Mouse (Mus musculus) layer of hippocampus, adult 9-11 months (tissue): ENCODE measurements at regions not wholly inside any gene's neighbourhood (a gene's known extent, or its start where the extent isn't known, plus 50 kb on each side); places are given as distances from the start of the nearest gene placed in this dataset.
A peak's percentile ranks its signal among the peaks of the same experiment; 100 is the strongest.
"Not testable (repeated sequence)": the region's sequence is repeated elsewhere in the genome, so short reads cannot be mapped to it uniquely, and the experiment has no call there.

Source experiments
- DNase-seq: peaks from one replicate; pipeline ENCODE4 v3.0.0; 2022

DNA sequence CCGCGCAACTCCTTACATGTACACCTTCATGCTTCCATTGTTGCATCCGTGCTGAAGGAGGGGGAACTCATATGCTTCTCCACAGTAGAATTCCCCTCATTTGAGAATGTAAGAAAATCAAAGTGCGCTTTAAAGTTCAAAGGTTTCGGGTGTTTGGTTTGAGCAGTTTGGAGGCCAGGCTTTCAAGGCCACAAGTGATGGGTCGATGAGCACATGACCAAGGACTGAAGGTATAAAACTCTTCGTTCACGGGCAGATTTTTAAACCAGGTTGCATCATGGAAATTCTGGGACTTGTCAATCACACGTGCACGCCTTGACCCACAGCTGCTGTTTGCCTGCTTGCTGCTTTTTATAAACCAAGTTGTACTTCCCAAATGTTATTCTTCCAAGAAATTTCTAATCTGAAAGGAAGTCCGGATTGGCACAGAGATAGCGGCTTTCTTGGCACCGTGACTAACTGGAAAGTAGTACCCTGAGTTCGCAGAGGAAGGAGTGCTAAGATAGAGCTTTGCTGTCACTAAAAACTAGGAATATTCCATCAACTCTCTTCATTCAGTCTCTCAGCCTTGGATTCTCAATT is 132.7 kb upstream of the Myt1l start:
- no peak for DNase-seq

DNA sequence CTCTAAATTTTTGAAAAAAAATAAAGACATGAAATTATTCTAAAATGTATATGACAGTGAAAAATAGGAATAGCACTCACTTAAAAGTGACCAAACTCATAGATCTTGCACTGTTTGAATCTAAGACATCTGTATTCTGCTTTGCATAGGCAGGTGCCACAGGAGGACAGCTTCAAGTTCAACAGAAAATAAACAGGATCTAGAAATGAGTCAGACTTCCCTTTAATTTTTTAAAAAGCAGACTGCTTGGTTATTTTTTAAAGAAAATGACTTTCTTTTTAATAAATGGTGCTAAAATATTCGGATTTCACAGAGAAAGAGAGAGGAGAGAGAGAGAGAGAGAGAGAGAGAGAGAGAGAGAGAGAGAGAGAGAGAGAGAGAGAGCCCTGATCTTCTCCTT is 123.8 kb upstream of the Myt1l start:
- DNase-seq = no peak

DNA sequence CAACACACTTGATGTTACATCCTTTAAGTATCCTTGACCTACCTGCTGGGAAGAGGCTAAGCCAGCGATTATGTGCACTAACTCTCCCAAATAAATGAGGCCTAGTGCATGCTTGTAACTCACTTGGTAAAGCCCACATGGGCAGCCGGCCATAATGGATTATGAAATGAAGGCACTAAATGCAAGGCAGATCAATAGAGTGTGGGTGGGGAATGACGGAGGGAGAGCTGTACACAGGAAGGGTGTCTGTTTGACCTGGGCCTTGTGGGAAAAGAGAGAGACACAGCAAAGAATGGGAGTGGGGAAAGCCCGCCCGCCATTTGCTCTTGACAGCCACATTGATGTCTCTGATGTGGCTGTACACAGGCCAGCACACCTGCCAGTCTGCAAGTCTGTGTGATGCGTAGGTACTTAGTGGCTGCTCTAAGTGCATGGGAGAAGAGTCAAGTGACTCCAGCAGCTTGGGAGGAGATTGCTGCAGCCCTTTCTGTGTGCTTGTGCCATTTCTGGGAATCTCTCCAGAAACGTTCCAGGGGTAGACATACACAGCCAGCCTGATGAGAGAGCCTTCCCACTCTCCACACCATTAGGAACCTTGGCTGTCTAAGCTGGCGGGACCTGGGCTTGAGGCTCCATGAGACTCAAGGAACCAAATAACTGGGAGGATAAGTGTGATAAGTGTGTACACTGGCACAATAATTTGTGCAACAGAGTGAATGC is 118.7 kb upstream of the Myt1l start:
- DNase-seq = no peak

DNA sequence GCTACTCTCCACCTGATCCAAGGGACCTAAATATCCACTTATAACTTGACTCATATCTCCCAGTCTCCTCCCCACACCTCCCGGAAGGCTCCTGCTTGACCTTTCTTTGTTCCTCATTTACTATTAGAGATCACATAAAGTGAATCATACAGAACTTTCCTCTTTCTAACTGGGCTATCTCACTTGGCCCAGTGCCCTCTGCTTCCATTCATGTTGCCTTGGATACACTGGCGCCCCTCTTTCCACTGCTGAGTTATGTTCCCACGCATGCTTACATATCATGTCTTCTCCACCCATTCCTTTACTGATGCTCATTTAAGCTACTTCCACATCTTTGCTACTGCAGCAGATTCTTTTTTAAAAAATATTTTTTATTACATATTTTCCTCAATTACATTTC is 94.2 kb upstream of the Myt1l start:
- DNase-seq = peak; percentile 9

DNA sequence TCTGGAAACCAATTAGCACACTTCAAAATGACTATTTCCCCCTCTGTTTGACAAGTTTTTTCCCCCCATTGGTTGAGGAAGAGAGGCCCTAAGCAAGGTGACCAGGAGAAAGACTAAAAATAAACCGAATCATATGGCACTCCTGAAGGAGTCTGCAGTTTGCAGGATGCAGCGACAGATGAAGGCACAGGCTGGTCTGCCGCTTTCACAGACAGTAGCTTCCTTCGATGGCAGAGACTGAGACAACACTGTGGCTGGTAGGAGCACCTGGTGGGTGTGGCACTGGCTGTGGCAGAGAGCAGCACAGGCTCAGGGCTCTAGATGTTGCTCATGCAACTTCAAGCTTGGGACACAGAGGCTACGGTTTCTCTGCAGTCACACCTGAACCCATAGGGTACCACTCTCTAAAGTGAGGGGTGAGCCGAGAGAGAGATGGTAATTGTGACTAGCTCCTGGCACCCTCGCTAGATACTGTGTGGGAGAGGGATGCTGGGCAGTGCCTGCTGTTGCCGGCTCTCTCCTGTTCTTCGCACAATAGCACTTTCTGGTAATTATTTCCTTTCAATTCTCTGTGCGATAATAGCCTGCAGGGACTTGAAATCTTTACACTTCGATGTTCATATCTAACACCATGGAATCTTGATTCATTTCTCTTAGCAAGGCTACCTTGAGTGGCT is 88.7 kb upstream of the Myt1l start:
- peak; percentile 73 for DNase-seq

DNA sequence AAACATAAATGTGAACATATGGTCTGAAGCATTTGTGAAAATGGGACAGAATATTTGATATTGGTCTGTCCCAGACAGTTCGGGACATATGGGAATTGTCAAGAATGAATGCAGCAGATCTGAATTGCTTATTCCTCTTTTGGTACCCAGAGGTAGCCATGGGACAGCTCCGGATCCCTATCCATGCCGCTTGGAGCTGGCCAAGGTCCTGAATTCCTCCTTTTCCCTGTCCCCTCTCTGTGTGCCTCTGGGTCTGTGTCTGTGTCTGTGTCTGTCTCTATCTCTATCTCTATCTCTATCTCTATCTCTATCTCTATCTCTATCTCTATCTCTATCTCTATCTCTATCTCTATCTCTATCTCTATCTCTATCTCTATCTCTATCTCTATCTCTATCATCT is 63.0 kb upstream of the Myt1l start:
- not testable (repeated sequence) for DNase-seq
